Mouse (Mus musculus) duodenum, adult 2 months (tissue): Measurements from ENCODE around the gene Gm20431. TPM values are rescaled to one million over a fixed set of nuclear protein-coding genes. Genes with fewer than 3 reads are reported as not detected.

Source experiments
- polyA plus RNA-seq: library from polyadenylated mRNA; depleted of rRNA; stranded (reverse); fragments of >200 nt; gene quantifications from 2 replicates; pipeline ENCODE4 v1.2.3, GENCODE M21; 2012; ENCODE audit warnings: low replicate concordance; rRNA removed

Gene Gm20431
- 30.0 TPM in 1 of 2 replicates, not detected in the other for polyA plus RNA-seq

GRCm38 (mm10) chr2:167661270-167662203 lies at the start of gene Gm20431:
Gene Gm20431 (minus strand): TSS chr2:167661496.

GRCm38 (mm10) chr2:167689501-167690218 lies 28.4 kb upstream of the Gm20431 start, which contains the start of gene Tmem189:
Gene Tmem189 (minus strand): TSS chr2:167689822.

GRCm38 (mm10) chr2:167688498-167689451 lies 27.5 kb upstream of the Gm20431 start, which contains the start of gene Cebpb:
Gene Cebpb (plus strand): TSS chr2:167688915.

GRCm38 (mm10) chr2:167631591-167632448 lies 29.5 kb downstream of the Gm20431 start, which contains the start of gene Ube2v1:
Gene Ube2v1 (minus strand): TSS chr2:167632095.

Other genes with a start within 250 kb of the Gm20431 start
- 30.6 and 35.2 TPM in 2 replicates for gene Slc9a8, start 239.8 kb downstream of the Gm20431 start, polyA plus RNA-seq
- 62.9 and 102 TPM in 2 replicates for gene Rnf114, start 168.9 kb downstream of the Gm20431 start, polyA plus RNA-seq
- 37.5 and 44.1 TPM in 2 replicates for gene Spata2, start 168.6 kb downstream of the Gm20431 start, polyA plus RNA-seq
- 14.7 and 15.1 TPM in 2 replicates for gene Snai1, start 123.3 kb downstream of the Gm20431 start, polyA plus RNA-seq
- 81.3 and 134 TPM in 2 replicates for gene Ube2v1, start 29.4 kb downstream of the Gm20431 start, polyA plus RNA-seq
- 202 and 820 TPM in 2 replicates for gene Cebpb, start 27.4 kb upstream of the Gm20431 start, polyA plus RNA-seq
- 31.3 and 75.1 TPM in 2 replicates for gene Tmem189, start 28.3 kb upstream of the Gm20431 start, polyA plus RNA-seq